Mouse (Mus musculus): Measurements from ENCODE around the gene Cbarp.

Gene Cbarp

DNA sequence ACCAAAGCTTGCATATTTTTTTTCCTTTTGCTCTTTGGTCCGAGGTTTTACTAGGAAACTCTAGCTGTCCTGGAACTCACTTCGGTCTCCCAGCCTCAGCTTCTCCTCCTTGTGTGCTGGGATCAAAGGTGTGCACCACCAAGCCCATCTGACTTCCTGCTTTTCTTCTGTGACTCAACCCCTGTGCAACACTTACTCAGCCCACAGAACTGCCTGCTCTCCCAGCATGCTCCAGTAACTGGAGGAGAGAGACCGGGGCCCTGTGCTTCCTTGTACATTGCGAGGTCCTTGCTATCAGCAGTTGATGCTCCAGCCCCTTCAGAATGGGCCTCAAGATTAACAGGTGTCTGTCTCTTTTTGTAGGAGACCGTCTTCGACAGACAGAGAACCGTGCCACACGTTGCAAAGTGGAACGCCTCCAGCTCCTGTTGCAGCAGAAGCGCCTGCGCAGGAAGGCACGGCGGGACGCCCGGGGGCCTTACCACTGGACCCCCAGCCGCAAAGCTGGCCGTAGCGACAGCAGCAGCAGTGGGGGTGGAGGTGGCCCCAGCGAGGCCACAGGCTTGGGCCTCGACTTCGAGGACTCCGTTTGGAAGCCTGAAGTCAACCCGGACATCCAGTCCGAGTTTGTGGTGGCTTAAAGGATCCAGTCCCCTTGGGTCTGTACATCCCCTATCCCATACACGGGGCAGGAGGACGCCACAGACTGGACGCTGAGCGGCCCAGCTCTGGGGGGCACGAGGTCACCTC, 15.5 kb upstream of the Cbarp start:
- no peak for DNase-seq

DNA sequence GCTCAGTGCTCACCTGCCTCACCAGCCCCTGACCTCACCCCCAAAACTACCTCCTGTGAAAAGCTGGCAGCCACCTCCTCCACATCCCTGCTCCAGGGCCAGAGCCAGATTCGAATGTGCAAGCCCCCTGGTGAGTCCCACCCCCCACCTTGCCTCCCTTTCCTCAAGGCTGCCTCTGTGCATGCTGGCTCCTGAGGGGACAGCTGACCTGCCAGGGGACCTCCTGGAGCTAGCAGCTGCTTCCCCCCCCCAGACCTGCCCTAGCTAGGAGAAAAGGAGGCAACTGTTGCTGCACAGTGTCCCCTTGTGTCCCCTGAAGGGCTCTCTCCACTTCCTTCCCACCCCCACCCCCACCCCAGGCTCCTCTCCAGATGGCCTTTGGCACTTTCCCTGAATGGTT, 14.6 kb upstream of the Cbarp start:
- no peak for DNase-seq

DNA sequence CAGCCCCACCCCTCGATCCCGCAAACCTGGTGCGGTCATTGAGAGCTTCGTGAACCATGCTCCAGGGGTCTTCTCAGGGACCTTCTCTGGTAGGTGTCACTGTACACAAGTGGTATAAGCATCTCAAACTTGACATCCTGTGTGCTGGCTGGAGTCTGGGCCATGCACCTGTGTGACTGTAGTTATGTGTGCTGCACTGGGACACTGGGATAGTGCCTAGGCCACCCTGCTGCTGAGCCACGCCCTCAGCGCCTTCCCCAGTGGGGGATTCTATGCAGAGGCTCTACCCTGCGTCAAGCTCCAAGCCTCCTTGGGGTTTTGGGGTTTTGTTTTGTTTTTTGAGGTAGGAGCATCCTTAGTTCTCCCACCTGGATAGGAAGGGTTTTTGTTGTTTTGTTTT, 13.7 kb upstream of the Cbarp start:
- no peak for DNase-seq

GRCm38 (mm10) chr10:80153713-80154112, 13.1 kb upstream of the Cbarp start:
- DNase-seq, result no peak

DNA sequence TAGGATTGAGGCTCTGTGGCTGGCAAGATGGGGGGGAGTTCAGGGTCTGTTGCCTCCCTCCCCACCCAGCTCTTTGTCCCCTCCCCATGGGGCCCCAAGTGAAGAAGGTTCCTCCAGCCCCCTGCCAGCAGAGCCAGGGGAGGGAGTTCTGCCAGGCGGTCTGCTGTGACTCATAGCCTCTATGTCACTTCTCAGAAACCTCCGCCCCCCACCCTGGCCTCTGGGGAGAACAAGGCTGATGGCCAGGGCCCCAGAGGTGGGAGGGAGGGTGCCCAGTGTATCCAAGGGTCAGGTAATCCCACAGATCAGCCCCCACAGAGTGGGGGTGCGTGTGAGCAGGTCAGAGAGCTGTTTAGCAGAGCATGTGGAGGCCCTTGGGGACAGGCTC, 12.2 kb upstream of the Cbarp start:
- DNase-seq, result peak in 1 of 2 experiments; percentile 47

GRCm38 (mm10) chr10:80152071-80152872, 11.6 kb upstream of the Cbarp start:
- peak in 1 of 2 experiments; percentile 43 for DNase-seq

- DNase-seq, result peak; percentile 64
Observed at GRCm38 (mm10) chr10:80151211-80152034, 10.8 kb upstream of the Cbarp start.

- DNase-seq, result peak; percentile 63 to 75
Observed at GRCm38 (mm10) chr10:80150226-80151210, 9.9 kb upstream of the Cbarp start.

DNA sequence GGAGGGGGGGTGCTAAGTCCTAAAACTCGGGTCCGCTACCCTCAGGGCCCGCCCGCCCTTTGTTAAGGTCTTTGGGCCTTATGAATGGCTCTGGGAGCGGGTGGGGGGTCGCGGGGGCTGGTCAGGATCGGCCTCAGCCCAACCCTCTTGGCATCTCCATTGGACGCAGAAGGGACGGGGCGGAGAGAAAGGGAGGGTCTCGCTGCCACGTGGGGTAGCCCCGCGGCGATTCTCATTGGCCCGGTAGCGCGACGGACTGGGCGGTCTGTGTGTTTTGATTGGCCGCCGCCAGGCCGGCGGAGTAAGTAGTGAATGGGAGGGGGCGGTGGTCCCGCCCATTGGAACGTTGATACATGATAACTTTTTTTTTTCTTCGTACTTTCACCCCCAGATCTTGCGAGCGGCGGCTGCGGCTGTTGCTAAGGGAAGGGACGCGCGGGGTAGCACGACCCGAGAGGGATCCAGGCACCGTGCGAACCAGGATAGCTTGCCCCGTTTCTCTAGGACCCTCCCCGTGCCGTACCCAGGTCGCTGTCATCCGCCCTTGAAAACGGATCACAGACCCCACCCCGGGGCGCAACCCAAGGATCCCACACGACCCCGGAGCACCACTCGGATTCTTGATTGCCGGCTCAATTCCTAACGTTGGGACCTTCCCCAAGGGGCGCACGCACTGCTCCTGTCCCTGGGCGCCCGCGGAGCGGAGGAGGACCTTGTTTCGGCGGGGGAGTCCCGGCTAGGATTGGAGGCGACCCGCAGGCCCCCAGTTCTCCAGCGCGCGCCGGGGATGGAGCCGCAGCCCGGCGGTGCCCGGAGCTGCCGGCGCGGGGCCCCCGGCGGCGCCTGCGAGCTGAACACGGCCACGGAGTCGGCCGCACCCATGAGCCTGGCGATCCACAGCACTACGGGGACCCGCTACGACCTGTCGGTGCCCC, 8.9 kb upstream of the Cbarp start:
- DNase-seq, result peak; percentile 95 to 98

DNA sequence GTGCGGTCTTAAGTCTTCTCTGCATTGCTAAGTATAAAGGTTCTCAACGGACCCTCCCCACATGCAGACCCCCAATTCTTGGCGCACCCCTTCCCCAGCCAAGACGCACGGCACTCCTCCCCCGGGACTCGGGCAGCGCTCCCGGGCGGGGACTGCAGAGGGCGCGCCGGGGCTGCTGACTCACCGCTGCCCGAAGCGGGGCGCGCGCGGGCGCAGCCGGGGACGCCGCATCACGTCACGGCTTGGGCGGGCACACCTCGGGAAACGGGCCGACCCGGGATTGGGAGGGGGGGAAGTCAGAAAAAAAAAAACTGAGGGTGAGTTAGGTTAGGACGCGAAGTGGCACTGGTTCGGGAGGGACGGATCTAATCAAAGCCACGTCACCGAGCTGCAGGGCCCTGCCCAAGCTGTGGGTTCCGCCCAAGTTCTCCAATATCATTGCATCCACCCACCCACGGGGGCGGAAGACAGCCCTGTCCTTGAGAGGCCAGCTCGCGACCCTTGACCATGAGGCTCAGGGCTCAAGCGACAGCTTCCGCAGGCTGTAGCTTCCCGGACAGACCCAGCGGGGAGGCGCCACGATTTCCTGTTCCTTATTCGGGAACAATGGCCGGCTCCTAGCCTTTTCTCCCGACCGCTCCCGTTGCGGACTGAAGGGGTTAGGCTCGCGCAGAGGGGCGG, 8.1 kb upstream of the Cbarp start:
- DNase-seq, result peak; percentile 94 to 98

GRCm38 (mm10) chr10:80147719-80148601, 7.3 kb upstream of the Cbarp start, which contains the start of gene Midn:
Midn (plus strand) TSS chr10:80148272.
- DNase-seq, result peak; percentile 64 to 74

- peak in 1 of 2 experiments; percentile 40 for DNase-seq
Observed at GRCm38 (mm10) chr10:80147146-80147718, 6.6 kb upstream of the Cbarp start.

- DNase-seq, result peak in 1 of 2 experiments; percentile 42
Observed at GRCm38 (mm10) chr10:80146568-80147011, 6.0 kb upstream of the Cbarp start.

DNA sequence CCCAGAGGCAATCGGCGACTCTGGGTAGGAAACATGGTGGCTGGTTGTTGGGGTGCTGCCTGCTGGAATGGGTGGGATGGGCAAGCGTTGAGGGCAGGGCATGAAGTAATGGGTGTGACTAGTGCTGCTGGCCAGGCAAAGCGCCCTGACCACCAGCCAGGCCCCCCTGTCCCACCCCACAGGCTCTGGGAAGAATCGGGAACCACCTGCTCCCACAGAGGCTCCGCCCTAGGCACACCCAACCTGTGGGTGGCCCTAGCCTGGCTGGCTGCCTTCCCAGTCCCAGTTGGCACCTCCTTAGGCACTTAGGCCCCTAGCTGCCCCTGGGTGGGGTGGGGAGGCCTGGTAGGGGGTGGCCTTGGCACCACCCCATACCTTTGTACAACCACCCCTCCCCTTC, 5.3 kb upstream of the Cbarp start:
- DNase-seq, result peak; percentile 57 to 58

DNA sequence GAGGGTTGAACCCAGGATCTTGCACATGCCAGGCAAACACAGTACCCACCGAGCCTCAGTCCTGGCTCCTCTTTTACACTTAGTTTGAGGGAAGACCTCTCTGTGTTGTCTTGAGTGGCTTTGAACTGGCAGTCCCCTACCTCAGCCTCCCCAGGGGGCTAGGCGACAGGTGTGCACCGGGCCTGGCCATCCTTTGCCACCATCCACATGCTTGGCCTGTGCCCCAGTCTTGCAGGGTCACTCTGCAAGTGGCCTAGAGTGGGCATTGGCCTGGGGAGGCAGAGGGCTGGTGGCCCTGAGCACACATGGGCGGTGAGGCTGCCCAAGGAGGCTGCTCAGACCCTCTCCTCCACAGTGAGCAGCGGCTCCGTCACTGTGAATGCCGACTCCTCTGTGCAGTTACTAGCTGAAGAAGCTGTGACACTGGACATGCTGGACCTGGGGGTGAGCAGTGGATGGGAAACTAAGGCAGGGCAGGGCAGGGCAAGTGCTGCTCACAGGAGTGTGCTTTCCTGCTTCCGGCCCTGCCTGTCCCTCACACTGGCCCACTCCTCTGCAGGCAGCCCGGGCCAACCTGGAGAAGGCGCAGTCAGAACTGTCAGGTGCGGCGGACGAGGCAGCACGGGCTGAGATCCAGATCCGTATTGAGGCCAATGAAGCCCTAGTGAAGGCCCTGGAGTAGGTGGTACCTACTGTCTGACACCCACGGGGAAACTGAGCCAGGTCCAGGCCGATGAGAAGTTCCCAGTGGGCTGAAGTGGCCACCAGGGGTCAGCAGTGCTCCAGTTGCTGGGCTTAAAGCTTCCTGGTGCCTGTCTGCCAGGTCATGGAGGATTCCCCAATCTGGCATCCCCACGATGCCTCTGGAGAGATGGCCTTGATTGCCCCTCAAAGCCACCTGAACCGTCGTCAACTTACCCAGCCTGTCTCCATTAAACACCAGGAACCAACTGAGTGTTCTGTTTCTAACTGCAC, 4.5 kb upstream of the Cbarp start:
- DNase-seq, result peak; percentile 81 to 87

GRCm38 (mm10) chr10:80144159-80144558, 3.5 kb upstream of the Cbarp start:
- DNase-seq, result no peak

DNA sequence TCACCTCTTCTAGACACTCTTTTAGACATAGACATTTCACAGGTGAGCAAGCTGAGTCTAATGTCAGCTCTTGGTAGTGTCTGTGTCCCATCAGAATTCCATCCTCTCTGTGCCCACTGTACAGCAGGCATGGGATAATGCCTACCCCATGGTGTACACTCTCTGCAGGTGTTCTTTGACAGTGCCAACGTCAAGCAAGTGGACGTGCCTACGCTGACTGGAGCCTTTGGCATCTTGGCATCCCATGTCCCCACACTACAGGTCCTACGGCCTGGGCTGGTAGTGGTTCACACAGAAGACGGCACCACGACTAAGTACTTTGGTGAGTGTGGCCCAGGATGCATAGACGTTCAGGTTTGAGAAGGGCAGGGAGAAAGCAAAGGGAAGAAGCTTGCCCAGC, 3.0 kb upstream of the Cbarp start:
- no peak for DNase-seq

Measured in cerebellum, adult 18-20 months (tissue).